Mouse (Mus musculus) c-Kit-positive CD71-positive TER-119-positive erythroid progenitor cells, embryonic 14.5 days (primary cell): ENCODE results near the gene Ppp4c.

ENCODE experiments used
- DNase-seq: peaks from one replicate; pipeline ENCODE4 v3.0.0-alpha.2; 2013; ENCODE audit warnings: low spot score

Ppp4c gene

DNA sequence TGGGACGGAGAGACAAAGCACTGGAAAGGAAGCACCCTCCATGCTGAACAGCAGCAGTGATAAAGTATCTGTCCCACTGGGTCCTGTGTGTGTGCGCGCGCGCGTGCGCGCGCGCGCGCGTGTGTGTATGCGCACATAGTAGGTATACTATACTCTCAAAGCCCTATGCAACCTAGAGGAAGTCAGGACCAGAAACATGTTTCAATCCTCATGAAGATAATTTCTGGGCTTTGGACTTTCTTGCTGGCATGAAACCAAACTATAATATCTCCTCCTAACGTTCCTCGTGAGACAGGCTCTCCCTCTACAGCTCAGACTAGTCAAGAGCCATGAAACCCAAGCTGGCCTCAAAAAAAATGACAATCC is 8.7 kb upstream of the Ppp4c start:
- DNase-seq, result no peak

DNA sequence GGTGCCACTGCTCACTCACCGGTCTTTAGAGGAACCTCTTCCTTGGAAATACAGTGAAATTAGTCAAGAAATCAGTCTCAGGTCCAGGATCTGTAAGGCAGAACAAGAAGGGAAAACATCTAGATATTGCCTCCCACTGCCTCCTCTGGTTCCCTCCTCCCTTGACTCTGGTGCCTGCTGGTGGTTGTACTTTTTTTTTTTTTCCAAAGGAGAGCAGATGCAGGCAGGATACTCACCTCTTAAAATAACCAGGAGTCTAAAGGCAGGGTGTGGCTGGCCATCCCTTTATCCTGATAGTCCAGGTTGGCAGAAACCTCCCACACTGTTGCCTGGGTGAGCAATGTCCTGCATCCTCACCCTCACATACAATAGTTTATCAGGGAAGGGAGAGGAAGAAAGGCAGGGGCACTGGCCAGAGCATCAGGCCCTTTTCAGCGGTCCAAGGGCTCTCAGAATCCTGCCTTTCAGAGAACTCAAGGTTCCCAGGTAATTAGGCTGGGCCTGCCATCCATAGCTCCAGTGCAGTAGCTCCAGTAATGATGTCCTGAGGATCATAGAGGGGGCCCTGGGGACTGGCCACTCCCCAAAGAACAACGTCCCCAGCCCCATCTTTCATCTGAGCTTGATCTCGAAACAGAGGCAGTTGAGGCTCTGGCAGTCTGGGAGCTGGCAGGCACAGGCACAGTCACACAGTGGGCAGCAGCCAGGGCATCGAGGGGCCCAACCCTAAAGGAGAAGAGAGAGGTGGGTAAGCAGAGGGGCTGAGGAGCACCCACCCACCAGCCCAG is 8.2 kb upstream of the Ppp4c start:
- no peak for DNase-seq

DNA sequence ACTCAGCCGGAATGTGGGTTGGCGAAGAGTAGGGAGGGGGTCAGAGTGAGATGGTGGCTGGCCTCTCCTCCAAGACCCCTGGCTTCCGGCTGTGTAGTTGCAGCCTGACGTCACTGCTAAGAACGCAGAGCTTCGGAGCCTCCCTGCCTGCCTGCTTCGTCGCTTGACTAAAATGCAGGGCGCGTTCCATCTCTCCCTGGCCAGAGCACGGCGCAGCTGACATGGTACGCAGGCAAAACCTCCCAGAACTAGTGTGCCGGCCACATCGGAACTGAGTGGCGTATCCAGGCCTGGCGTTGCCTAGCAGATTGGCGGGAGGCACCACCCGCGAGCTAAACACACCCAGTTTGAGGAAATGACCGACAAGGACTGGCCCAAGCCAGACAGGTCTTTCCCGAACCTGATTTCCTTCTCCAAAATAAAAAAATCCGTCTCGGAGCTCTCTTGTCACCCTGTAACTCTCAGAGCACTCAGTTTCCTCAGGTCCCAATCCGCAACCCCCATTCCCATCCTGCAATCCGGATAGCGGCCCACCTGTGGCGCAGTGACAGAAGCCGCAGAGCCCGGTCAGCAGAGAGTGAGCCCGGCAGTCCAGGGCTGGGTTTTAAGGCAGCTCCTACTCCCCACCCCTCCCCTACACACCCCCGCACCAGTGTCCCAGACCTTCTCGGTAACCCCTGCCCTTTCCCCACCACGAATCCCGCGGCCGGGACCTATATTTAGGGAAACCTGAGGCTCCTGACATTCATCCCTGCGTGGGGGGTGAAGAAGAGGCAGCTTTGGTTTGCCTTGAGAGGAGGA is 7.4 kb upstream of the Ppp4c start:
- DNase-seq, result peak; percentile 65

DNA sequence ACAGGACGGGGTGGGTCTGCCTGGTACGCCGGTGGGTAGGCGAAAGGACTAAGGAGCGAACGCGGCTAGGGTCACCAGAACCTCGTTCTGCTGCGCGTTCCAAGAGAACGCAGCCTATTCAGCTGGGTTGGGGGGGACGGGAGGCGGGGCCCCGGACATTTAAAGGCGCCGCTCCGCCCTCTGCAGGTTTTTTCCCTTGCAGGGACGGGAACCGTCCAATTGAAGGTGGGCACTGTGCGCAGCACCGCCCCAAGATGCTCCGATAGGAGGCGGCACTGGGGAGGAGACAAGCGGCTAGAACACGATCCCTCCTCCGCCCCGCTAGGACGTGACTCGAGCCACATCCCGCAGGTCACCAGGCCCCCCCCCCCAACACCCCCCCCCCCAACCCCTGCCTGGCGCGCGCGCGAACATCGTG is 6.8 kb upstream of the Ppp4c start:
- peak; percentile 91 for DNase-seq

DNA sequence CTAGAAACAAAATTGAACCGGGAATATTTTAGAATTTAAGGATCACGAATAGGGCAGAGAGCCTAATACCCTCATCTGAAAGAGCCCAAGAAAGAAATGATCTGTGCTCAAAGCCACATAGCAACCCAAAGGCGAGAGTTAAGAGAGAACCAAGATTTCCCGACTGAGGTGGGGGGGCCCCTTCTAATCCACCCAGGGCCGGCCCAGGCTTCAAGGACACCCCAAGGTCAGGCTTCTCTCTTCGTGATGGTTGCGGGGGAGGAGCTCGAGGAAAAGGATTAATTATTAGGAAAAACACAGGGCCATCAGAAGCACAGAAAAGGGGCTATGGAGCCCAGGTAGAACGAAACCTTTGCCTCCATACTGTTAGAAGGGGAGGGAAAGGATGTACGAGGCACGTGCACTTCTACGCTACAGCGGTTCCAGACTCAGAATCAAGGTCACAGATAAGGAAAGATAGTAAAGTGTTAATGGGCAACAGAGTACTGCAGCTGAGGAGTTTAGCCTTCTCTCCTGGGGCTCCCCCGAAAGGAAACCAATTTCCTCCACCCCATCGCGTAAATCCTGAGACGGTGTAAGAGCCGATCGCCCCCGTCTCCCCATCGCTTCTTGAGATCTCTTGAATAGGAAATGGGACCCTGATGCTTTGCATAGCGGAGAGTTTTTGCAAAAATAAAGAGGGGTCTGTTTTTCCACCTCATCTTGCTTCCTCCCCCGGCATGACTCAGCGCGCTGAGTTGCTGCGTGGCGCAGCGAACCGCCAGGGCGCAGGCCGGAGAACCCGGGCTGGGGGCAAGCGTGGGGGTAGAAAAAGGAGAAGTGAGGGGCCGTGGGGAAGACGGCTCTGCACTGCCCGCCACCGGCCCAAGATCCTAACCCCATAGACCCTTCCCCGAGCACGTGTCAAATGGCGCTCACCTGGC is 6.1 kb upstream of the Ppp4c start:
- DNase-seq, result peak; percentile 47

DNA sequence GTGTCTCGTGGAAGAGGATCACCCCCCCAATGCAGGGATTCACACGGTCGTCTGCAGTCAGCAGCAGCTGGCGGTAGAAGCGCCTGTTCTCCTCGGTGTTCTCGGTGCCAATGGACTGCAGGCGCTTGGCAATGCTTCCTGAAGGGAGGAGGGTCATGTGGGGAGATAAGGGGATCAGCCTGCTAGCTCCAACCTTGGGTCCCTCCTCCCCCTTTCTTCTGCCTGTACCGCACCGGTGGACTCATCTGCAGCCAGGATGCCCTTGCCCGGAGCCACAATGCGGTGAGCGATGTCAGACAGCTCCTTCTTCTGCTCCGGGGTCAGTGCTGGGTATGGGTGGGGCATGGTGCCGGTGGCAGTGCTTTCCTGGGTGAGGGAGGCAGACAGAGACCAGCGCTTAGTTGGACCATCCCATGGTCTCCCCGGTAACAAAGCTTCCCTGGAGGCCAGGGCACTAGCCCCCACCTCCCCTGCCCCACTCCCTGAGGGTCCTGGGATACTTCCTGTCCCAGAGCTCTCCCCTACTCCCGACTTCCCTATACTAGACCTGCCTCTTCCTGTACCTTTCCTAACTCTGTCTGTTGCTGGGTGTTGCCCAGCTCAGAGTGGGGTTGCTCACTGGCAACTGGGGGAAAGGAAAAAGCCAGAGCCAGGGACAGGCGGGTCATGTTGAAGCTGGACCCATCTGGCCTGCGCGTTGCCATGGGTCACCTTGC is 5.3 kb upstream of the Ppp4c start, which contains the start of gene Fam57b:
Gene Fam57b (plus strand): TSS at position 258 of the 716 bp plus-strand sequence.
- DNase-seq, result no peak

DNA sequence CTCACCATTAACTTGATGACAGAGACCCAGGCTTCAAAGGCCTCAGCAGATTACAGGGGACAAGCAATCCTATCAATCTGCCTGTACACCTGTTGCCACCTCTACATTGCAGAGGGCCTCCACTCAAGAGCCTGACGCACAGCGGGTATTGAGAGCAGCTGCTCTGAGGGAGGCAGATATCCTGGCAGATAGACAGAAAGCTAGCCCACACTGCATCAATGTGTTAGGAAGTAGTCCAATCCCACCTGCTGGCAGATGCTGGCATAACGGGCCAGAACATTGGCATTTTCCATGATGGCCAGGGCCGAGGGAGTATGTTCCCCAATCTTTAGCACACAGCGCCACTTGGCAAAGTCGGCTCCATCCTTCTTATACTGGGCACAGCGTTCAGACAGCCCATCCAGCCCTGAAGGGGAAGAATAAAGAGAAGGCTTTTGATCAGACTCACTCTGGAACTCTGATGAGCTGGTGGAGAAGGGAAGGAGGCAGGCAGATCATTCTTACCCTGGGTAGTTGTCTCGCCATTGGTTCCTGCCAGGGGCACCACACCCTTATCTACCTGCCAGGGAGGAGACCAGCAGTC is 4.1 kb upstream of the Ppp4c start:
- DNase-seq, result no peak

DNA sequence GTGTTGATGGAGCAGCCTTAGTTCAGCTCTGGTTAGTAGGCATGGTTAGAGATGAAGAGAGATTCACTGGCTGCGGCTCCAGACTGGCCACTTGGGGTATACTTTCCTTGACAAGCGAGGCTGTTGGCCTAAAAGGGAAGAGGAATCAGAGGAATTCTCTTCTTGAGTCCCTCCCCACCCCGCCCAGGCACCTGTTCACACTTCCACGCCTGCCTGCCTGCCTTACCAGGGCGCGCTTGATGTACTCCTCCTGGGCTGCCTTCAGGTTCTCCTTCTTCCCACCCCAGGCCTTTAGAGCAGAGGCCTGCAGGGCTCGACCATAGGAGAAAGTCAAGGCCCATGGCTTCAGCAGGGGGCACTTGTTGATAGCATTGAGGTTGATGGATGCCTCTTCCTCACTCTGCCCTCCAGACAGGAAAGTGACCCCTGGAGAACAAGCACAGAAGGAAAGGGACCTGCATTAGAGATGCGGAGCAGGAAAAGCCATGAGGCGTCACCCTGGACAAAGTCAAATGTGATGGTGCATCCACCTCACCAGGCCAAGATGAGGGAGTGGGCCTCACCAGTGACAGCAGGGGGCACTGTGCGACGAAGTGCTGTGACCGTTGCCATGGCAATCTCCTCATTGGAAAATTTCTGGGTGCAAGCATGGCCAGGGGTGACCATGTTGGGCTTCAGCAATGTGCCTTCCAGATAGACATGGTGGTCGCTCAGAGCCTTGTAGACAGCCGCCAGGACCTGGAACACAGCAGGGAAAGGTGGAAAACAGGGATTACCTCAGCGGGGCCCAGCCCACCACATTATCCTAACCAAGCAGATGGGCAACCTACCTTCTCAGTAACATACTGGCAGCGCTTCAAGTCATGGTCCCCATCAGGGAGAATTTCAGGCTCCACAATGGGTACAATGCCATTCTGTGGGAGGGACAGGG is 3.4 kb upstream of the Ppp4c start:
- no peak for DNase-seq

DNA sequence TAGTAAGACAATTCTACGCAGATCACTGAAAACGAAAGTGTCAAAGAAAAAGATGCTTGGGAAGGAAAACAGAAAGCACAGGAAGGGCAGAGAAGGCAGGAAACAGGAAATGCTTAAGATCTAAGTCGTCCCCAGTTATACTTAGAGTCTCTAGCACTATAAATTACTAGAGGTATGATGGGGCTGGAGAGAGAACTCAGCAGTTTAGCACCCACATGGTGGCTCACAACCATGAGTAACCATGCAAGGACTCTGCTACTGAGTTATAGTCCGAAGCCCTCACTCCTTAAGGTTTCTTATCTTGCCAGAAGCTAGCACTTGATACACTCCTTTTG is 1.9 kb upstream of the Ppp4c start:
- DNase-seq, result no peak

DNA sequence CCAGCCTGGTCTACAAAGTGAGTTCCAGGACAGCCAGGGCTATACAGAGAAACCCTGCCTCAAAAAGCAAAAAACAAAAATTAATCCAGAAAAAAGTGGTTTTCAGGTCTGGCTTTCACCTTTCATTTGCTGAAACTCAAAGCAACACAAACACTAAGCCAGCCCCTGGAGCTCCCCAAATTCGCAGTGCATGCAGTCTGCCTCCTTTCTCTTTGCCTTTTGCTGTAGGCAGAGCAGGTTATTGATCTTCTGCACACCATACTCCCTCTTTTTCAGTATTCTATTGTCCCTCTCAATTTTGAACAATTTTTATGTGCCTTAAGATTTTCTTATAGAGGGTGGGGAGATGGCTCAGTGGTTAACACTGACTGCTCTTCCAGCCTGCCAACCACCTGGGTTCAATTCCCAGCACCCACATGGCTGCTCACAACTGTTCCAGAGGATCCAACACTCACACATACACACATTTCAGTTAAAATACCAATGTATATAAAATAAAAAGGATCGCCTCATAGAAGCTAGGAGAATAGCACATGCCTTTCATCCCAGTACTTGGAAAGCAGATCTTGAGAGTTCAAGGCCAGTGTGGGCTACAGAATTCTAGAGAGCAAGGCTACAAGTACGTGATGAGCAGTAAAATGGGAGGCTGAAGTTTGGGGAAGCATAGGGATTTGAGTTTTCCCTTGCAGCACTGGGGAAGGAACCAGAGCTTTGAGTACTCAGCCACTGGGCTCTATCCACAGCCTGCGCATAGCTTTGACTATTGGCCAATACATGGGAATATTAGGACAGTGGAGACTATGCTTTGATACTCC is 1.4 kb upstream of the Ppp4c start:
- DNase-seq, result no peak

DNA sequence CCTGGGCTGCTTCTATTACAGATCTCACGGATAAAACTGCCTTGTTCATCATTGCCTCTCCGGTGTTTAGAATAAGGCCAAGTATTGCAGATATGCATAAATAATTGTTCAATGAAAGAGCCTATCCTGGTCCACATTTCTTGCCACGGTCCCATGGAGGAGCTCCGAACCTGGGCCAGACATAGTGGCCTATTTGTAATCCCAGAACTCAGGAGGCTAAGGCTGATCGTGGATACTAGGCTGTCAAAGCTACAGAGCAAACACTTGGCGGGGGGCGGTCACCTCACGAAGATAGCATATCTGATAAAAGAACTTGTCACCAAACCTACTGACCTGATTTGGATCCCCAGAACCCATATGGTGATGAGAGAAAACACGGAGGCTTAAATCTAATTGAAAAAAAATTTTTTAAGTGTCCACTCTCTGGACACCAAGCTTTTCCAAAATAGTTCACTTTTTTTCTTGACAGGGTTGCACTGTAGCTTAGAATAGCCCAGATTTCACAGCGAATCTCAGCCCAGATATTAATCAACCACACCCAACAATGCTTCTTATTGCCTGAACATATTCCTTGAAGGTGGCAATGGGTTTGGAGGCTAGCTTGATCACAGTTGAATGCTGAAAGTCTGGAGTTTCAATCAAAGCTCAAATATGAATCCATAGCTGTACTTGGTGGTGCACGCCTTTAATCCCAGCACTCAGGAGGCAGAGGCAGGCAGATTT is 586 bp upstream of the Ppp4c start:
- DNase-seq, result no peak

DNA sequence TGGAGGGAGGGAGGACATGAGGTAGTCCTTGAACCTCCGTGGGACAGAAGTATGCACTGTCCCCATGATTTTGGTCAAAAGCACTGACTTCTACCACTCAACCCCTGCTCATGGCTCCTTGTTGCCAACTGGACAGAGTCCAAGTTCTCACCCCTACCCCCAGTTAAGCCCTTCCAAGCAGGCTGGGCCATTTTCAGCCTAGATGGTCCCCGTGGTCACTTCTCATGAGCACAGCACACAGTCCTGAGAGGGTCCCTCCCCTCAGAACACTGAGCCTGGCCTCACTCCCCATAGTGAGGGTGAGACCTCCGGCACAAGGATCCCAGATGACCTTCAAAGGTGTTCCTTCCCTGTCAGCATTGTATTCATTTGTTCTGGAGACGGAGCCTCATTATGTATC is 3.2 kb downstream of the Ppp4c start:
- DNase-seq, result no peak

DNA sequence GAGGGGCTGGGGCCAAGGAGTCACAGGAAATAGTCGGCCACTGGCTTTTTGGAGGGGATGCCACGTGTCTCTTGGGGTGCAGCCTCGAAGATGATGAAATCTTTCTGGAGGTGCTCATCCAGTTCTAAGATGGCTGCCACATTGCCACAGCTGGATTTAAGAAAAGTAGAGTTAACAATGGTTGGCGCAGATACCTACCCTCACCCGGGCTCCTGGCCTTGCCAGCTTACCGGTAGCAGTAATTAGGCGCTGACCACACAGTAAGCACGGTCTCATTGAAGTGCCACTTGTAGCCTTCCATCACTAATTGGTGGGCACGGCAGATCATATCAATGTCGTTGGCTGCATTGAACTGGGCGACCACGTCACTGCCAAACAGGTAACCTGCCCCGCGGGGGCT is 6.2 kb downstream of the Ppp4c start:
- DNase-seq, result no peak

DNA sequence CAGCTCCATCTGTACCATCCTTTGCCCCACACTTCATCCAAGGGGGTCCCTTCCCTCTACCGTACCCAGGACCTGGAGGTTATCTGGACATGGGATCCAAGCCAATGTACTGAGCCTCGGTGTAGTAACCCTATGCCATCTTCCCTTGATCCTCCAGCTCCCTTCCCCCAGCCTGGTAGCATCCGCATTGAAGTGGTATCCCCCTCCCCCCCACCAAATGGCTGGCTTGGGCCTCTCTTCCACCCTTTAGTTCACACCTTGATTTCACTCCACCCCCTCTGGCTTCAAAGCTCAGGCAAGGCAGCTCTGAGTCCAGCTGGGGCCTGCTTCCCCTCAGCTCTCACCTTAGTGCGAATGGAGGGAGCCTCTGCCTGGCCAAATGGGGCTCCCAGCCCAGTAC is 7.2 kb downstream of the Ppp4c start:
- no peak for DNase-seq

DNA sequence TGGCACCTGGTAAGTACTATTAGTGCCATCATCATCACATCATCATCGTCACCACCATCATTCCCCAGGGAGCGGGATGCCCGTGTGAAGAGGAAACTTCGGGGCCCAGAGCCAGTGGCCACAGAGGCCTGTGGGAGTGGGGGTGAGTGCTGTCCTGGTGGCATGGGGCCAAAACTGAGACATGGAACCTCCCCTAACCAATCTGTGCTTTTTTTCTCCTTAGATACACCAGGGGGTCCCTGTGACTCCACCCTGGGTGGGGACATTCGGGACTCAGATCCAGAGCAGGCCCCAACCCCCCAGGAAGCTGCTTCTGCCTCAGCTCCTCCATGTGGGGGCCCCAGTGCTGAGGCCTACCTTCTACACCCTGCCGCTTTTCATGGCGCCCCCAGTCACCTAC is 7.8 kb downstream of the Ppp4c start:
- DNase-seq, result no peak

DNA sequence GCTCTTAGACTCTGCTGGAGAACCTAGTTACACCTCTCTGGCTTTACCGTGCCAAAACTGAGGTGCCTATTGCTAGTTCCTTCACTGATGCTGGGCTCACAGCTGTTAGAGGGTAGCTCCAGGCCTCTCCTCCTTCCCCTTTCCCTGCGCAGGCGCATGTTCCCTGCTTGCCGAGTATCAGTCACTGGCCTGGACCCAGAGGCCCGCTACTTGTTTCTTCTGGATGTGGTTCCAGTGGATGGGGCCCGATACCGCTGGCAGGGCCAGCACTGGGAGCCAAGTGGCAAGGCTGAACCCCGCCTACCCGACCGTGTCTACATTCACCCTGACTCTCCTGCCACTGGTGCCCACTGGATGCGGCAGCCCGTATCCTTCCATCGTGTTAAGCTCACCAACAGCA is 9.6 kb downstream of the Ppp4c start:
- DNase-seq, result no peak

DNA sequence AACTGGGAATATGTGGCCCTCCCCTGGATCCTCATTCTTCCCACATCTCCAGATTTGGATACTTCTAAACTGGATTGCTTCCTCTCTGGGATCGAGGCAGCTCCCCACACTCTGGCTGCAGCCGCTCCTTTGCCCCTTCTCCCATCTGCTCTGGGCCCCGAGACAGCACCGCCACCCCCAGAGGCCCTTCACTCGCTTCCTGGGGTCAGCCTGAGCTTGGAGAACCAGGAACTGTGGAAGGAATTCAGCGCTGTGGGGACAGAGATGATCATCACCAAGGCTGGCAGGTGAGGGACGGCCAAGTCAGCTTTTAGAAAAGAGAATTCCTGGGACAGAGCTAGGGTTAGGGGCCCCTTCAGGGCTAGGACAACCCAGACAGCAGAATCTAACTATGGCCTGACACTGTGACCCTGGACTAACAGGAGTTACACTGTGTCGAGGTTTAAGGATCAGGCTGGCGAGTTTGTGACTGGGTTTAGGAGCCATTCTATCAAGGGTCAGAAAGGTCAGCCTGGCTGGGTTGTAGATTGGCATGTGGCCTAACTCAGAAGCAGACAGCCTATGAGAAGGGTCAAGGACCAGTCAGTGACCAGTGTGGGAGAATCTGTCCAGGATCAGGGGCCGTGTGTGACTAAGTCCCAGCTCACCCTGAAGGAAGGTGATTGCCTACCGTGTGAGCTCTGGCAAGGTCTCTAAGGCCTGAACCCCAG is 10.5 kb downstream of the Ppp4c start:
- no peak for DNase-seq

DNA sequence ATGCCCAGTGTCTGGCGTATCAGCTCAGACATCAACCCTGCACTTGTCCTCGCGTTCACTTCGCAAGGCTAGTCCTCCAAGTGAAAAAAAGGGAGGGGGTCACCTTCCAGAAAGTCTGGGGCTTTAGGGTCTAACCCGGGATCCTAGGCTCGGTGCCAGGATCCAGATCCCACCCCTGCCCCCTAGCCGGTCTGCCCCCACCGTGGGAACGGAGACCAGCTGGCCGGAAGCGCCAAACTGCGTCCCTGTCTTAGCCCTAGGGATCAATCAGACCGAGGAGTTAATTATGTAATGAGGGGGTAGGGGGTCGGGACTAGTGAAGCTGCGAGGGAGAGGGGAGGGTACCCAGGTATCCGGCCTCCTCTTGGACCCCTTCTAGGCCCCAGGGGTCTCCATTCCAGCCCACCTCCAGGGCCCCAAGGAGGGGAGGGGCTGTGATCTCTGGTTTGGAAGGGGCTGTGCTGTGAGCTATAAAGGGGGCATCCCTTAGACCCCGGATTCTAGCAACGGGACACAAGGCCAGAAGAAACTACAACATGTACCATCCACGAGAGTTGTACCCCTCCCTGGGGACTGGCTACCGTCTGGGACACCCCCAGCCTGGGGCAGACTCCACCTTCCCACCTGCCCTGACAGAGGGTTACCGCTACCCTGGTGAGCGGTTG is 11.2 kb downstream of the Ppp4c start, which contains the start of gene Tbx6:
Gene Tbx6 (plus strand): TSS at position 513 of the 665 bp plus-strand sequence.
- DNase-seq, result no peak
